Mouse (Mus musculus): Measurements from ENCODE around the gene Hsd11b1.
A peak's percentile ranks its signal among the peaks of the same experiment; 100 is the strongest.

The Hsd11b1 gene

DNA sequence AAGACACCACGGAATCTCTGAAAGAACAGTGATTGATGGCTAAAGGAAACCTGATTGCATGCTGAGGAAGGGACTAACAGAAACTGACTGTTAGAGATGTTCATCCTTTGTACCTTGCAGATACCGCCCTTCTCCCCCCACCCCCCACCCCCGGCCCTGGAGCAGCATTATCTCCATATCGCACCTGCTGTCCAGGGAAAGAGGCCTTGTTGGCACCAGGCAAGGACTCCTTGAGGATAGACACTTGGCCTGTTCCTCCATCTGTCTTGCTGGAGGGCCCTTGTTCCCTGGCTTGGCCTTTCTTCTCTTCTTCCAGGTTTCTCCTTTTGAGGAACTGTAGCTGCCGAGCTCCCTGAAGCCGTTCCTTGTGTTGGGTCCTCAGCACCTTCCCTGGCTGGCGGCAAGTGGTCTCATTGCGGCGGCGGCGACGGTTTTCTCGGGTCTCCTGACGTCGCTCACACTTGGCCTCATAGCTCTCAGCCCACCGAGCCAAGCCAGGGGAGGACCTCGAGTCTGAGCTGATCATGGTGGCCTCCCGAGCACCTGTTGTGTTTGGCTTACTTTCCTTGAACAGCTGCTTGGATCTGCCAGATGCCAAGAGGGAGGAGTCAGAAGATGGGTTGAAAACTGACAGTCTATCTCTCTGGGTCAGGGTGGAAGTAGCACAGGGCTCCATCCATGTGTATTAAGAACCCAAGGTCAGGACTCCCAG is 66.2 kb downstream of the Hsd11b1 start:
- DNase-seq = no peak

DNA sequence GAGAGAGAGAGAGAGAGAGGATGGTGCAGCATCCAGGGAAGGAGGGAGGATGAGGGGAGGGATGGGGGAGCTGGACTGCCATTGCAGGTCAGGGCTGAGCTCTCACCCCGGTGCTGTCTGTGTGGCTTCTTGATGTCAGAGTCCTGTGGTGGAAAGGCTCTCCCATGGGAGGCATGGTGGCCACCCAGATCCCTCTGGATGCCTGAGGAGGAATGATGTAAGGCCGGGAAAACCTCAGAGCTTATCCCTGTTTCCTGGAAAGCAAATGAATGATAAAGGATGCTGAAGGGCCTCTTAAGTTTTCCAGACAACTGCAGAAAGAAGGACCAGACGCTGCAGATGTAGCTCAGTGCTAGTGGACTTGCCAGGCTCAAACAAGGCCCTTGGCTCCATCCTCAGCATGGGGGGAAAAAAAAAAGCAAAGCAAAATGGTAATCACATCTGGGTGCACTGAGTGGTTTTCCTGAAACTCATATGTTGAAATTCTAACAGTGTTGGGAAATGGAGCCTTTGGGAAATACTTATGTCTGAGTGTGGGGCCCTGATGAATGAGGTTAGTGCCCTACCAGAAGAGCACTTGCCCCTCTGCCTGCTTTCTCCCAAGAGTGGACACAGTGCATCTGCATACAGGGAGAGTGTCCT is 68.6 kb downstream of the Hsd11b1 start:
- DNase-seq = no peak

DNA sequence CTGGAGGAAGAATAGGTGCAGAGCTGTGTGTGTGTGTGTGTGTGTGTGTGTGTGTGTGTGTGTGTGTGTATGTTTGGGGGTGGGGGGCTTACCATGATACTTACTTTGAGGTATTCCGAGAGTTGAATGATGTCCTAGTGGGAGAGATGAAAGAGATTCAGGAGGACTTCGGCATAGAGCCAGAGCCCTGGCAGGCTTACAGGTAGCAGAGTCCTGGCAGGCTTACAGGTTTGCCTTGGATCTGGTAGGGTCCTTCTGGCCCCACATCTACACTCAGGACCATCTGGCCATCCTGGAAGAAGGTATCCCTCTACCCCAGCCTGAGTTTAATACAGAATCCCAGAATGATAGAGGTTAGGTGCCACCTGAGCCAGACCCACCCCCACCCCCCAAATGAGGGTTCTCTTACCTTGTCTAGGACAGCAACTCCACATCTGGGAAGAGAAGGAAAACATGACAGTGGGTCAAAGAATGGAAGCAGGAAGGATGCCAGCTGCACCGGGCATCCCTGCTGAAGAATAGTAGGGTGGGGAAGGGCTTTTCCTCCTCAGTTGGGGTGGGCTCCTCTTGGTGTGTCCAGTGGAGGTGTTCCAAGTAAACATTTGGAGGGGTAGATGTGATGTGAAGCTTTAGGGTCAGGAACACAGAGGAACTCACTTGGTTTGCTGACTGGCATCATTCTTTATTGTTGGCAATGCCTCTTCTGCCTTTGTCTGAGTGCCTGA is 69.3 kb downstream of the Hsd11b1 start:
- no peak for DNase-seq

DNA sequence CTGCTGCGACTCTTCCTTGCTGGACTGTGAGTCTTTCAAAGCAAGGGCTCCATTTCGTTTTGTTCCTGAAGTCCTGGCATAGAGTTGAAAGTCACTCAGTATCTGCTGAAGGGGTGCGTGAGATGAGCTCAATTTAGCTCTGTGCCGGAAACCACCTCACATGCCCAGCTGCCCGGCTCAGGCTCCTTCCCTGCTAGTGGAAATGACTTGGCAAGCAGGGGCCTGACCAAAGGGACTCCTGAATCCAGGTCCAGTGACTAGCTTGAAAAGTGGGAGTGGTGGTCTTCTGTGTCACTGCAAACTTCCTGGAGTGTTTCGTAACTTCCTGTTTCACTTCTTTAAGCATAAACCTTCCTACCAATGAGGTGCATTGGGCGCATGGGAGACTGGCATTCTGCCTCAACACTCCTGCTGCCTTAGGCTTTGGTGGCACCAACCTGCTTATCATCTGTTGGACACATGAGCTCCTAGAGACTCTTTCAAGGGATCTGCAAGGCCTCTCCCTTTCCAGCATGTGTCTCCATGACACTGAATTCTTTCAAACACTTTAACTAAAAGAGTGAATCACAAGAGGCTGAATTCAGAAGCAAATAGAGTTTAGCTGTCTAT is 72.1 kb downstream of the Hsd11b1 start:
- no peak for DNase-seq

DNA sequence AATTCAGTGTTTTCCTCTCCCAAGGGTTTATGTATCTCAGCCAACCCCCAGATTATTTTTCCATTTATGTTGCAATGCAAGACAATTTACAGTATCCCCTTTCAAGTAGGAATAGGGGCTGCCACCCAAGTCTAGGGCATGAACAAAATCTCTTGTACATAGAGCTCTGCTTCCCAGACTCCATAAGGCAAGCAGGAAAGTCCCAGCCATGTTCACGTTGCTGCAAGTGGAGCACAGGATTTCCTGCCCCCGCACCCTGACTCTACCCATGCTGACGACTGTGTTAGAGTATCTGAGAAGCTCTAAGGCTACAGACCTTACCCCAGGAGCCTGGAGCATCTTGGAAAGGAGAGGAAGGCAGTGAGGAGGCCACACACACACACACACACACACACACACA is 74.1 kb downstream of the Hsd11b1 start:
- no peak for DNase-seq

DNA sequence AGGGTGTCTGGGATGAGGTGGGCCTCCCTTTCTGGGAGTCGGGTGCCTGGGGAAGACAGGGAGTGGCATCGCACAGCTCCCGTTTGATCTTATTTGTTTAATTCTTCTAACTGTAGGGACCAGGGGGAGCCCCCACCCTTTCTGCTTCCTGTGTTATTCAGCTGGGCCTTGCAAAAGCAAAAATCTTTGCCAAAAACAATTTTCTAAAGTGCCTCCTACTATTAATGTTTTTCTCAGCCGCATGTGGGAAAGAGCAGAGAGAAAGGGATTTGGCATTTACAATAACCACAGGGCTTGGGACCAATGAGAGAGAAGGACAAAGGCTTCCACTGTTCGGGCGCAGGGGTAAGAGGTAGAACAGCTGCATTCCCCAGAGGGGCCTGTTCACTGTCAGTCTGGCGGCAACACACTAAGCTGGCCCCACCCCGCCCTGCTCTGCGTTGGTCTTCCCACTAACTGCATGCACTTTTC is 74.7 kb downstream of the Hsd11b1 start:
- peak; percentile 44 for DNase-seq

DNA sequence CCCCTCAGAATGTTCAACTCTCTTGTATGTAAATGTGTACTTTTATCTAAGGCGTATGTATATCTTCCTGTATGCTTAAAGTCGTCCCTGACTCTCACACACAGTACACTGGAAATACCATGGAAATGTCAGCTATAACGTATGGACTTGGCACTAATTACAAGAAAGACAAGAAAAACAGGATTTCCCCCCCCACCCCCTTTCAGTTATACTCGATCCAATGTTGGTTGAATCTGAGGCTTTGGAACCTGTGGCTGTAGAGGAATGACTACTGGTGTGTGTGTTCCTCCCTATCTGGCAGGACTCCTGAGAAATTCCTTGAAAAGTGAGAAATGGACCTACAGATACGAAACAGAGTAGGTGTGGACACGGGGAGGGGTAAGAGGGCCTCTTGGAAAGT is 75.6 kb downstream of the Hsd11b1 start:
- no peak for DNase-seq

DNA sequence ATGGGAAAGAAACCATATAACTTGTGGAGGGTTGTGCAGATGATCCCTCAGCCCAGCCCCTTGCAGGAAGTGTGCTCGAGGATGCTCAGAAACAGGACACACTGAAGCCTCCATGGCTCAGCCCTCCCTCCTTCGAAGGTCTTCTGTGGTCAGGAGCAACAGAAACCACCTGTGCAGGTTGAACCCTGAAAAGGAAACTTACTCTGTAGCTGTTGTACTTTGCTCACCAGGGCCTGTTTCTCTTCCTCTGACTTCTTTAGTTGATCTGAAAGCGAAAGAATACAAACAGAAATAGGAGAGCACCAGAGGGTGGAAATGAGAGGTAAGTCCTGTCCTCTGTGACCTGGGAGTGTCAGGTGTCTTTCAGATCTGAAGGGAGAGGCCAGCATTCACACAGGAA is 82.8 kb downstream of the Hsd11b1 start:
- DNase-seq = no peak

DNA sequence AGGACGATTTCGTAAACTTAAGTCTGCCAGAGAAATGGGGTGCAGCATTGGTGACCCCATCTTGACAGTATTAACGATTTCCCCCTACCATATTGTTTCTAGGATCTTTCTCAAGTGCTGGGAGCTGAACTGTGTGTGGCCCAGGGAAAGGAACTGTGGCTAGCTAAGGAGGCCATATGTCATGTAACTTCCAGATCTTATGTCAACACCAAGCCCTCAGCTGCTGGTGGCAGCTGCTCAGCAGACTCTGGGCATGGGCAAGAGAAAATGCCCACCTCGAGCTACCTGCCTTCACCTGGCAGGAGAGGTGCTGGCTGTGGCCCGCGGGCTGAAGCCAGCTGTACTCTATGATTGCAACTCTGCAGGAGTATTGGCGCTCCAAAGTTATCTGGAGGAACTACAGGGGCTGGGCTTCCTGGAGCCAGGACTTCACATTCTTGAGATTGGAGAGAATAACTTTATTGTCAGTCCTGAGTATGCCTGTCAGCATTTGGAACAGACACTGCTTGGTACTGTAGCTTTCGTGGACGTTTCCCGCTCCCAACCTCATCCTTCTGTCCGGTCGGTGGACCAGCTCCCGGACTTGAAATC is 89.6 kb downstream of the Hsd11b1 start:
- no peak for DNase-seq

DNA sequence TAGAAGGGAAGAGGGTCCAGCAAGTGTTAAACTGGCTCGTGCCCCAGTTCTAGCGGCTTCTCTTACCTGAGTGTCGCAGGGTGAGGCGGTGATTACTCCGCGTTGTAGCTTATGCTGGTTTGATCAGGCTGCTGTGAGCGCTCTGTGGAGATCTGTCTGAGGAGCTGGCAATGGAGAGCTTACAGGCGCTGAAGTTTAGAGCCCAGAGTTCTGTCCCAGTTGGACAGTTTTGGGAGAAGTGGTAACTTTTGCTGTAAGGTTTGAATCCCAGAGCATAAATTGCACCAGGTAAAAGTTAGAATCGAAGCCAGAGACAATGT is 90.1 kb downstream of the Hsd11b1 start:
- no peak for DNase-seq

DNA sequence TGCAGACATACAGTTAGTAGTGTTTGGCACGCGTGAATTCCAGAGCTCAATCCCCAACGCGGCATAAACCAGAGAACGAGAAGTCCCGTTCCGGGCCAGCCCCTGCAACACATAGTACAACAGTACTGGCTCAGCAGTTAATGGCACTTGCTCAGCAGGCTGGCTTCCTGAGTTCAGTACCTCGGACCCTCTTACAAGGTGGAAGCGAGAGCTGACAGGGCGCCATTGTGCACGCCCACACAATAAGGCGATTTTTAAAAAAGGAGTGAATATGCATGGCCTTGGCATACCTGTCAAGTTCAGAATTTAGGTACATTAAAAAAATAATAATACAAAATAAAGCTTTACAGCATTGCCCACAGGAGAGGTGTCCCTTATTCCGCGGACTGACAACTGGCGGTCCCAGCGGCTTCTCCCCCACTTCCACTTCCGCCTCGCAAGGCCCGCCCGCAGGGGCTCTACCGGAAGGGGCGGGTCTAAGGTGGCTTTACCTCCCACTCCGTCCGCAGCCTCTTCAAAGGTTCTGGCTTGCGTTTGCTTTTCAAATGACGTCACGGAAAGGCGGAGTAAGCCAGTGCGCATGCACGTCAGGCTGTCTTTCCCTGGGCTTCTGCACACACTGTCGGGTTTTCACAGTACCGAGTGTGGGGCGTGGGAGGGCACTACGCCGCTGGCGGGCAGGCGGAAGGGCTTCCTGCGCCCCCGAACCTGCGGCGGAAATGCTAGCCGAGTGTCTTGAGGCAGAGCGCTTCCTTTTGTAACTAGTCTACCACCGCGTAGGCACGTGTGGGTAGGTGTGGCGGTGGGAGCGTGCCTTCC is 90.7 kb downstream of the Hsd11b1 start:
- DNase-seq = peak; percentile 96
